Mouse (Mus musculus) E14TG2a.4 (cell line): ENCODE data around the gene Krtap4-8.

ENCODE experiments used
- CTCF ChIP-seq: conservative IDR thresholded peaks from 2 replicates; pipeline ENCODE4 v1.5.1; 2014; ENCODE audit warnings: low read length
- NANOG ChIP-seq: IDR thresholded peaks from 2 replicates; pipeline ENCODE4 v1.6.1; 2014; ENCODE audit warnings: borderline replicate concordance, low read length, mixed read lengths
- POU5F1 ChIP-seq: IDR thresholded peaks from 2 replicates; pipeline ENCODE4 v1.6.1; 2014; ENCODE audit warnings: low read length, borderline replicate concordance

- TF ChIP-seq CTCF (no peak), POU5F1 (no peak), NANOG (no peak)
Observed at GRCm38 (mm10) chr11:99793367-99793766, 12.9 kb upstream of the Krtap4-8 start, which contains the start of gene Gm11596.
